Mouse (Mus musculus) hindbrain, embryonic 12.5 days (tissue): ENCODE data around the gene Tll2. TPM values are rescaled to one million over a fixed set of nuclear protein-coding genes. Genes with fewer than 3 reads are reported as not detected.

ENCODE experiments used
- ATAC-seq: fragments of 200-750 bp; cut with Nextera tagmentation; 2 replicates; pipeline ENCODE4 v1.8.0; 2017; ENCODE audit warnings: moderate TSS enrichment; ENCODE audit not compliant: low FRiP score
- H3K27ac ChIP-seq: fragments of 300-500 bp; sonication (generic); 2 replicates; pipeline ENCODE4 v1.5.1; 2016; ENCODE audit warnings: mild to moderate bottlenecking
- H3K27me3 ChIP-seq: fragments of 300-500 bp; sonication (generic); 2 replicates; pipeline ENCODE4 v1.6.1; 2016; ENCODE audit warnings: mild to moderate bottlenecking
- H3K36me3 ChIP-seq: fragments of 300-500 bp; sonication (generic); 2 replicates; pipeline ENCODE4 v1.6.1; 2016; ENCODE audit warnings: mild to moderate bottlenecking
- H3K4me1 ChIP-seq: fragments of 300-500 bp; sonication (generic); 2 replicates; pipeline ENCODE4 v1.6.1; 2016
- H3K4me2 ChIP-seq: fragments of 300-500 bp; sonication (generic); replicated peaks from 2 replicates; pipeline ENCODE4 v1.6.1; 2016; ENCODE audit warnings: mild to moderate bottlenecking
- H3K4me3 ChIP-seq: fragments of 300-500 bp; sonication (generic); 2 replicates; pipeline ENCODE4 v1.5.1; 2016; ENCODE audit warnings: mild to moderate bottlenecking
- H3K9ac ChIP-seq: fragments of 300-500 bp; sonication (generic); 2 replicates; pipeline ENCODE4 v1.6.1; 2016; ENCODE audit warnings: mild to moderate bottlenecking, moderate library complexity
- H3K9me3 ChIP-seq: fragments of 300-500 bp; sonication (generic); replicated peaks from 2 replicates; pipeline ENCODE4 v1.6.1; 2016; ENCODE audit warnings: mild to moderate bottlenecking
- WGBS: fragments of 180-500 bp; shearing (Covaris S2); methylation state at CpG from one replicate; pipeline ENCODE4 v1.1.7; 2016; 5-methylcytosine and 5-hydroxymethylcytosine counted together
- polyA plus RNA-seq: library from polyadenylated mRNA; unstranded; fragments of >200 nt; fragmentation: Nextera tagmentation; extraction: Ambion mirVana; gene quantifications from 2 replicates; pipeline ENCODE4 v1.2.1, GENCODE M21; 2016

Gene Tll2
- polyA plus RNA-seq, 1 experiment from 2014 or later: 0.66 TPM

DNA sequence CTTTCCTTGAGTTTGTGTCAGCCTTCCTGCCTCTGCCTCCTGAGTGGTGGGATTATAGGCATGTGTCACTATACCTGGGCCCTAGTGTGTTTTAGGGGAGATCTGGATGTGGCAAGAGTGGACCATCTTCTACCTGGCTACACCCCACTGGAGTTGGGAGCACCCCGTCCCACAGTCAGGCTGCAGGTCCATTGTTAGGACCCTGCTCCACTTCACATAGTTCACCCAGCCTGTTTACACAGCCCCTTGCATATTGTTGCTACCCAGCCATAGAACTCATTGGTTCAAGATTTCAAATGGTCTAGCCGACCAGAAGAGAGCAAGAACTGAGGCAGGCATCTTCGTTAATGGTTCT lies 54.6 kb downstream of the Tll2 start:
- 93% methylated on average over 3 of the region's 3 CpGs for WGBS
- Histone ChIP-seq H3K36me3 (no peaks in the 10 kb centered on the region), H3K27me3 (no peaks in the 10 kb centered on the region), H3K4me1 (no peaks in the 10 kb centered on the region), H3K4me3 (no peak overlapping the region), H3K9me3 (0 out of 2 replicates have a peak, but pooled peaks cover 6% of the 10 kb centered on the region), H3K4me2 (no peak overlapping the region), H3K27ac (no peak overlapping the region), H3K9ac (no peak overlapping the region)
- ATAC-seq: no peak

DNA sequence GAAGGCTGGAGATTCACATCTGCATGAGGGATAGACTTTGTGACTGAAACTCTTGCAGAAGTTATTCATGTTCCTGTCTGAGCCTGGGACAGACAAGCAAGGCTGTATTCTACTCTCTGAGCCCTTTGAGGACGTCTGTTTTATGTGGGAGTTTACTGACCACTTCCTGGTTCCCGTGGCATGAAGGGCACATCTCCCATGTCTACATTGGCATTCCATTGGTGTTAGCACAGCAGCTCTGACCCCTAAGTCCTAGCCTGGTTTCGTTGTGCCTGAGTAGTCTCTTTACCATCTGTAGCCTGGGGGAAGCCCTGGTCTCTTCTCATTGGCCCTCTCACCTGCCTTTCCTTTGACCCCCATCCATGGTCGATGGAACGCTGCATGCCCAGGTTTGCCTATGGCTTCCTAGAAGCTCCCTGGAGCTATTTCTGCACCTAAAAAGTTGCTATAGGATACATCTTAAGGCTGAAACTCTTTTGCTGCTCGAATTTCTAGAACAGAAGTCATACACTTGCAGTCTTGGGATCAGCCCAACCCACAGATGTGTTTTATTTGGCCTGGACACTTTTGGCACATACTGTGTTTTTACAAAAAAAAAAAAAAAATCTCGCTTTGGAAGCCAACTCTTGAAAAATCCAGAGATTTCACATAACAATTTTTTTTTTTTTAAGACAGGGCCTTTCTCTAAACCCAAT lies 55.2 kb downstream of the Tll2 start:
- Histone ChIP-seq H3K4me3 (no peak overlapping the region), H3K27ac (no peak overlapping the region), H3K9ac (no peak overlapping the region), H3K27me3 (no peaks in the 10 kb centered on the region), H3K9me3 (0 out of 2 replicates have a peak, but pooled peaks cover 6% of the 10 kb centered on the region), H3K4me2 (no peak overlapping the region), H3K4me1 (no peaks in the 10 kb centered on the region), H3K36me3 (no peaks in the 10 kb centered on the region)
- 80% methylated on average over 7 of the region's 7 CpGs for WGBS
- ATAC-seq: no peak

DNA sequence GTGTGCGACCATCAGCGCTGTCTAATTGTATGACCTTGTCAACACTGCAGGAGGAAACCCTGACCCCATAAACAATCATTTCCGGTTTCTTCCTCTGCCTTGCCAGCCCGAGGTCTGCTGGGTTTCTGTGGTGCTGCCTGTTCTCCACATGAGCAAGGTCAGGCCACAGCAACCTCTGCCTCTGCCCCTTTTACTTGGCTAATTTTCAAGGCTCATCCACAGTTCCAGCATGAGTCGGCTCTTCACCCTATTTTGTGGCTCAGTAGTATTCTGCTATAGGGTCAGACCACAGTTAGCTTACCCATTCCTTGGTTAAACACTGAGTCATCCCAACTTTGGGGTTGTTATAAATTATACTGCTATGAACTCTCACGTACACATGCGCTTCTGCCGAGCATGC lies 65.7 kb downstream of the Tll2 start:
- Histone ChIP-seq H3K4me2 (no peak overlapping the region), H3K9me3 (no peaks in the 10 kb centered on the region), H3K27ac (no peak overlapping the region), H3K4me3 (no peak overlapping the region), H3K9ac (no peak overlapping the region), H3K36me3 (no peaks in the 10 kb centered on the region), H3K27me3 (no peaks in the 10 kb centered on the region), H3K4me1 (no peaks in the 10 kb centered on the region)
- no peak for ATAC-seq
- 82% methylated on average over 8 of the region's 8 CpGs for WGBS

DNA sequence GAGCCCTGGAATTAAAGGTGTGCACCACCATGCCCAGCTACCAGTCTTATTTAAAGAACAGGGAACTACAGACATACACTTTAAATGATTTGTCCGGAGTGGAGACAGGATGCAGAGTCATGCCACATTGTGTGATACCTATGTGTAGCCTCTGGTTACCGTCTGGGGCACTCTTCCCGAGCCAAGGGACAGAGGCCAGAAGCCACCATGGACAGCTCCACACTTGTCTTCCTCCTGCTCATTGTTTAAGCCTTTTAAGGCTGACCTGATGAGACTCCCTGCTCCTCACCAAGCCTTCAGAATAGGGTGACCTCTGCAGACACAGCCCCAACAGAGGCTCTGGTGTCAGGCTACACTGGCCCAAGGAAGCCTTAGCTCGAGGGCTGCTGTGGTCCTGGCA lies 67.0 kb downstream of the Tll2 start:
- Histone ChIP-seq H3K36me3 (no peaks in the 10 kb centered on the region), H3K27ac (no peak overlapping the region), H3K4me1 (no peaks in the 10 kb centered on the region), H3K4me2 (no peak overlapping the region), H3K4me3 (no peak overlapping the region), H3K9ac (no peak overlapping the region), H3K9me3 (no peaks in the 10 kb centered on the region), H3K27me3 (no peaks in the 10 kb centered on the region)
- ATAC-seq: no peak
- 58% methylated on average over 4 of the region's 4 CpGs for WGBS

DNA sequence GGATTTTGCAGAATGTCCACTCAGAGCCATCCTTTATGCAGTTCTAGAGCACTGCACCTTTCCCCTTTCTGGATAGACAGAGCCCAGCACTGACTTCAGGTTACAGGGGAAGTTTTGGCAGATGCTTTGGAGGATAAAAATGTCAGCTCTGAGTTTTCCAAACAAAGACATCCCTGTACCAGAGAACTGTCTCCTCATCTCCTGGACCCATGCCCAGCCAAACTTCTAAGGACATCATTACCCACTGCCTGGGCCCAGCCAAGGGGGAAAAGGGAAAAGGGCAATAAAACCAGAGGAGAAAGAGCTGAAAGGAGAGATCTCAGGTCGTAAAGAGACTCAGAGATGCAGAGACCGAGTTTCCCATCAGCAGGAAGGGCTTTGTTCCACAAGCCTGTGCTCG lies 83.6 kb downstream of the Tll2 start:
- Histone ChIP-seq H3K36me3 (no peaks in the 10 kb centered on the region), H3K9ac (no peak overlapping the region), H3K9me3 (no peaks in the 10 kb centered on the region), H3K4me1 (peaks cover 7% of the 10 kb centered on the region; the same call in 1 of the 2 replicates), H3K27me3 (no peaks in the 10 kb centered on the region), H3K4me2 (no peak overlapping the region), H3K27ac (no peak overlapping the region), H3K4me3 (no peak overlapping the region)
- 43% methylated on average over 3 of the region's 3 CpGs for WGBS
- ATAC-seq: no peak

DNA sequence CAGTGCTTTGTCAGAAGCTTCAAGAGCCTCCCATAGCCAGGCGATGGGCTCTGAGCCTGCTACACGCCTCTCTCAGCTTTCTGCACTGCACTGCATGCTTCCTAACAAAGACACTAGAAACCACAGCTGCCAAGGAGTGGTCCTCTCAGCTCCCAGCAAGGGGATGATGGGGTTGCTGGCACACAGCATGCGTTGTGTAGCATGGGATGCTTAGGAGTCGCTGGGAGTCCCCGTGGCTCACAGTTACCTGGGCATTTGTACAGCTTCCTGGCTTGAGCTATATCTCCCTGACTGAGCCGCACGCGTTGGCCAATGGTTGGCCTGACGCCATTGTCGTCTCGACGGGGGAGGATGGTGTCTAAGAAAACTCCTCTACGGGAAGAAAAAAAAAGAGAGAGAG lies 86.7 kb downstream of the Tll2 start:
- ATAC-seq: no peak
- Histone ChIP-seq H3K27ac (no peak overlapping the region), H3K4me3 (no peak overlapping the region), H3K36me3 (no peaks in the 10 kb centered on the region), H3K9ac (no peak overlapping the region), H3K9me3 (no peaks in the 10 kb centered on the region), H3K4me1 (peaks cover 10% of the 10 kb centered on the region), H3K27me3 (no peaks in the 10 kb centered on the region), H3K4me2 (no peak overlapping the region)
- WGBS: 93% methylated on average over 13 of the region's 13 CpGs

DNA sequence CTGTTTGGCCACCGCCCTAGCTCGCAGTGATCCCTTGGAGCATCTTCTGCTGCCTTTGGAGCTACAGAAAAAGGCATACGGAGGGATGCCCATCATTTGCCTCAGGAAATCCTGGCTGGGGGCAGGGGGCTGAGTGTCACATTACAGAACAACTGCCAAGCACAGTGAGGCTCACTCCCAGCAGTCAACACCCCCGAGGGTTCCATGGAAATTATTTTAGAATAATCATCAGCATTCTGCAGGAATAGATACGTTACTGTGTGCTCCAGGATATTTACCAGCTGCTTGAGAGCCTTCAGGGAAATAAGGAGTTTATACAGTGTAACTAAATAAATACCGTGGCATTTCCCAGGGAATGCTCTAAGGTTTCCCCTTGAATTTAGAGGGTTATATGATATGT lies 88.3 kb downstream of the Tll2 start:
- H3K27ac ChIP-seq: no peak overlapping the region
- no peak overlapping the region for H3K9ac ChIP-seq
- H3K36me3 ChIP-seq: no peaks in the 10 kb centered on the region
- H3K4me3 ChIP-seq: no peak overlapping the region
- 50% methylated on average over 6 of the region's 6 CpGs for WGBS
- peaks cover 25% of the 10 kb centered on the region for H3K4me1 ChIP-seq
- no peak overlapping the region for H3K4me2 ChIP-seq
- ATAC-seq: no peak
- H3K27me3 ChIP-seq: no peaks in the 10 kb centered on the region
- no peaks in the 10 kb centered on the region for H3K9me3 ChIP-seq

DNA sequence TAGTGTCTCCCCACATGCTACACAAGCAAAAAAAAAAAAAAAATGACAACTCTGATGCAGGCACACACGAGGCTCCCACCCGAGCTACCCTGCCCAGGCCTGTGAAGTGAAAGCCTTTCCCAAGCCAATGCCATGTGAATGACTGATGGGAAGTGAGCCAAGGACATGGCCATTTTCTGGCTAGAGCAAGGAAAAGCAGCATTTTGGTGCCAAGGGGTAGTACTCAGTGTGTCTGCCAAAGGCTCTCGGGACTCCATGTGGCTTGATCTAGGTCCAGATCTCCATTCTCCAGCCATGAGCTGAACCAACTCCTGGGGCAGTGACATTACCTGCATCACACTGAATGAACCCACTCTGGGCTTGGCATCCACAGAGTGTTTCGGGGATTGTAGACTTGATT lies 89.3 kb downstream of the Tll2 start:
- WGBS: 89% methylated on average over 4 of the region's 4 CpGs
- no peaks in the 10 kb centered on the region for H3K27me3 ChIP-seq
- no peaks in the 10 kb centered on the region for H3K36me3 ChIP-seq
- ATAC-seq: no peak
- H3K27ac ChIP-seq: no peak overlapping the region
- H3K4me1 ChIP-seq: peaks cover 34% of the 10 kb centered on the region
- H3K9me3 ChIP-seq: no peaks in the 10 kb centered on the region
- no peak overlapping the region for H3K4me2 ChIP-seq
- H3K9ac ChIP-seq: no peak overlapping the region
- no peak overlapping the region for H3K4me3 ChIP-seq

DNA sequence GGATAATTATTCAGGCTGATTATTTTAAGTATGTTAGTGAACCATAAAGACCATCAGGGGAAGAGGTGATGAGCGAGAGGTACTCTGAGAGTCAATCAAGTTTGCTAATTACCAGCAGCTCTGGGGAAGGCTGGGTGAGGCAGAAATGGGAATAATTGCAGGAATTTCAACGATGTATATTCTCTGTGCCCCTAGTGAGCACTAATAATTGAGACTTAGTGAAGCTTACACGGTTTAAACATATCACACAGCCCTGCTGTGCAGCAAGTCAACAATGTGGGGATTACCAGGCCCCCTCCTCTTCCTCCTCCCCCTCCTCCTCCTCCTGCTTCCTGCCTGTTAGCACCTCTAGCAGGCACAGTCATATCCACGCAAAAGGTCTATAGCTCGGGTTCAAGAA lies 92.0 kb downstream of the Tll2 start:
- Histone ChIP-seq H3K9ac (no peak overlapping the region), H3K4me3 (no peak overlapping the region), H3K27ac (0 out of 2 replicates have a peak overlapping the region, but pooled peaks have one; percentile 40), H3K36me3 (no peaks in the 10 kb centered on the region), H3K4me2 (no peak overlapping the region), H3K9me3 (no peaks in the 10 kb centered on the region), H3K27me3 (0 out of 2 replicates have a peak, but pooled peaks cover 9% of the 10 kb centered on the region), H3K4me1 (peaks cover 41% of the 10 kb centered on the region)
- ATAC-seq: peak; percentile 30; the same call in 1 of the 2 replicates
- 42% methylated on average over 5 of the region's 5 CpGs for WGBS

DNA sequence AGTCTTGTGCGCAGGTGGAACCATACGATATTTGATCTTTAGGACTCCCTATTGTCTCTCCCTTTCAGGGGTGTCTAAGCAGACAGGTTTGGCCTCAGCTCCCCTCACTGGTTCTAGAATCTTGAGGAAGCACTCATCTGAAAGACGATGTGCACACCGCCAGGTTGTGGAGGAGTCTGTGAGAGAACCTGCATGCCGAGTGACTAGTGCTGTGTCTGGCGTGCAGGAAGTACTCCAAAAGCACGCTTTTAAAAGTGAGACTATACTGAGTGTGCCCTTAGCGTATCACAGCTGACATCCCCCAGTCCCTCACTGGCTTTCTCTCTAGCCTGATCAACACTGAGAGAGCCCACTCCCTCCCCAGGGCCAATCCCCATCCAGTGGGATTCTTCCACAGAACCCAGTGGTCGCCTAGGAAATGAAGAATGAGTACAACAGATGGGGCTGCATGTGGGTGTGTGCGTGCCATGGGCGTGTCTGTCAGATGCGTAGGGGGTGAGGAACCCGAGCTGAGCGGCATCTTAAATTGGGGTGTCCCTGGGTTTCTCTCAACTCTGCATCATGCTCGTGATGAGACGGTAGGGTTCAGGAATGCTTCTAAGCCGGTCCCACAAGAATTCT lies 92.6 kb downstream of the Tll2 start:
- H3K9ac ChIP-seq: no peak overlapping the region
- no peaks in the 10 kb centered on the region for H3K9me3 ChIP-seq
- H3K27ac ChIP-seq: peak overlapping the region; percentile 23; the same call in 1 of the 2 replicates
- 0 out of 2 replicates have a peak, but pooled peaks cover 9% of the 10 kb centered on the region for H3K27me3 ChIP-seq
- H3K36me3 ChIP-seq: no peaks in the 10 kb centered on the region
- ATAC-seq: peak; percentile 86
- no peak overlapping the region for H3K4me2 ChIP-seq
- 52% methylated on average over 17 of the region's 17 CpGs for WGBS
- H3K4me3 ChIP-seq: no peak overlapping the region
- peaks cover 47% of the 10 kb centered on the region for H3K4me1 ChIP-seq

DNA sequence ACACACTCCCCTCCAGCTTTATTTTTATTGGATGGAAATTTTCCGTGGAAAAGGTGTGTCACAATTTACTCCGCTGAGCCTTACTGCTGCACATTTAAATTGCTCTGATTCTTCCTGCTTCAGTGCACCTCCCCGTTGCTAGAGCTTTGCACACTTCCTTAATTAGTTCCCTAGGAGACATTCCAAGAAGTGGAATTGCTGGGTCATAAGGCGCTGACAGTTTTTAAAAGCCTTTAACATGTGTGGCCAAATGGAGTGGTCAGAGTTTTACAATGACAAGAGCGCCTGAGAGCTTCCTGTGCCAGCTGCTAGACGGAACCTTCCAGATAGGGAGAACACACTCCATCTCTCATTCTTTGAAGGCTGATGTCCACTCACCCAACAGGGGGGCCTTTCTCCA lies 94.0 kb downstream of the Tll2 start:
- Histone ChIP-seq H3K9me3 (no peaks in the 10 kb centered on the region), H3K27ac (no peak overlapping the region), H3K9ac (no peak overlapping the region), H3K4me2 (no peak overlapping the region), H3K27me3 (0 out of 2 replicates have a peak, but pooled peaks cover 9% of the 10 kb centered on the region), H3K4me3 (no peak overlapping the region), H3K36me3 (no peaks in the 10 kb centered on the region), H3K4me1 (peaks cover 41% of the 10 kb centered on the region)
- 38% methylated on average over 6 of the region's 6 CpGs for WGBS
- ATAC-seq: no peak

DNA sequence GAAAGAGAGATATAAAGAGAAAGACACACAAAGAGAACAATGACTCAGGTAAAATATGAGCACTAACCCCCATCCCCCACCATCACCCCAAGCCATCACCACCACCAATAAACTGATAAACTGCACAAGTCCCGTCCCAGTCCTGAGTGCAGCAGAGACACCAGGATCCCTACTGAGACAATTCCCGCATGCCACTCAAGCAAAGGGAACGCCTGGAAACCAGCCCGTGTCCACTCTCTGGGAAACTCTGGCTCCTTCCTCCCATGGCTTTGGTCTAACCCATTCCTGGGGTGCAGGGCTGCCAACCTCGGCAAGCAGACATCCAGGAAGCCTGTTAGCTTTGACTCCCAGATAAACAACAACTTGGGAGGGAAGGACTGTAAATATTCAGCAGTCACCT lies 96.6 kb downstream of the Tll2 start:
- Histone ChIP-seq H3K9ac (no peak overlapping the region), H3K27me3 (0 out of 2 replicates have a peak, but pooled peaks cover 12% of the 10 kb centered on the region), H3K9me3 (no peaks in the 10 kb centered on the region), H3K4me2 (no peak overlapping the region), H3K4me1 (peaks cover 39% of the 10 kb centered on the region), H3K36me3 (no peaks in the 10 kb centered on the region), H3K4me3 (no peak overlapping the region), H3K27ac (no peak overlapping the region)
- WGBS: 54% methylated on average over 5 of the region's 5 CpGs
- no peak for ATAC-seq

DNA sequence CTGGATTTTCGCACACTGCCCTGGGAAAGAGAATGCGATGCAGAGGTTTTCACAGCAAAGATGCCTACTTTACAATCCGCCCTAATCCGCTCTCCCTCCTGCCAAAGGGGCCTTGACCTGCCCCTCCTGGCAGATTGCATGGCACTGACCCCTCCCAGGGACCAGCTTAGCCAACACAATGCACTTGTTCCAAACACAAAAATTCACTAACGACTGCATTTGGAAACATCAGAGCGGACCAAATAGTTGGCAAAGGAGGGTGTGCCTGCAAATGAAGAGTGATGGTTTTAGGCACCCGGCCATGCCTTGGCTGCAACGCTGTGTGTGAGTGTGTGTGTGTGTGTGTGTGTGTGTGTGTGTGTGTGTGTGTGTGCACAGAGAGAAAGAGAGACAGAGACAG lies 97.1 kb downstream of the Tll2 start:
- no peak overlapping the region for H3K27ac ChIP-seq
- 51% methylated on average over 8 of the region's 8 CpGs for WGBS
- no peaks in the 10 kb centered on the region for H3K36me3 ChIP-seq

More for the DNA sequence above, 97.1 kb downstream of the Tll2 start:
- no peaks in the 10 kb centered on the region for H3K9me3 ChIP-seq
- 0 out of 2 replicates have a peak, but pooled peaks cover 12% of the 10 kb centered on the region for H3K27me3 ChIP-seq
- H3K4me1 ChIP-seq: peaks cover 34% of the 10 kb centered on the region
- ATAC-seq: no peak
- no peak overlapping the region for H3K4me3 ChIP-seq
- no peak overlapping the region for H3K4me2 ChIP-seq
- no peak overlapping the region for H3K9ac ChIP-seq
